Mouse (Mus musculus) lung, postnatal 0 days (tissue): ENCODE data around the gene Washc2.

Experiments
- CTCF ChIP-seq: IDR thresholded peaks from 2 replicates; pipeline ENCODE4 v1.5.1; 2016; ENCODE audit warnings: antibody characterized with exemption, mild to moderate bottlenecking
- EP300 ChIP-seq: IDR thresholded peaks from 2 replicates; pipeline ENCODE4 v1.6.1; 2016; ENCODE audit warnings: antibody characterized with exemption, mild to moderate bottlenecking, control low read depth

GRCm38 (mm10) chr6:116180731-116181130 is 27.1 kb upstream of the Washc2 start:
- no peak for TF ChIP-seq EP300
- TF ChIP-seq CTCF, result no peak
